Mouse (Mus musculus): ENCODE results near the gene Hs2st1. TPM values are rescaled to one million over a fixed set of nuclear protein-coding genes. Genes with fewer than 3 reads are reported as not detected.

Hs2st1 gene
- total and polyA plus RNA-seq, 3 experiments = 17.6 to 36.4 (median 29.7) TPM

GRCm38 (mm10) chr3:144506213-144506612, 63.8 kb downstream of the Hs2st1 start:
- no peak for DNase-seq (ENCODE audit: extremely low read depth)
- Histone ChIP-seq H3K4me3 (replicated peaks in 1 of 3; ENCODE audit: low read depth in 2 of 3, low read length in 2 of 3, poor library complexity in 1 of 3) (no peak overlapping the region), H3K9me3 (replicated peaks; ENCODE audit: low read length) (peaks cover 15% of the 10 kb centered on the region), H3K27me3 (replicated peaks) (no peaks in the 10 kb centered on the region), H3K27ac (ENCODE audit: insufficient read depth, low read depth) (no peak overlapping the region), H3K9ac (ENCODE audit: insufficient read depth, low read depth) (no peak overlapping the region), H3K79me2 (replicated peaks; ENCODE audit: control insufficient read depth, extremely low read depth, insufficient read depth, poor library complexity, severe bottlenecking) (no peaks in the 10 kb centered on the region), H3K4me1 (ENCODE audit: control insufficient read depth in 1 of 2, insufficient read depth in 2 of 2) (peaks cover 4 to 47% of the 10 kb centered on the region in 2 experiments; a peak in 3 of 4 replicates), H3K4me2 (ENCODE audit: insufficient read depth, low read depth, poor library complexity, severe bottlenecking) (no peak overlapping the region), H3K36me3 (replicated peaks in 1 of 2; ENCODE audit: control insufficient read depth in 1 of 2, insufficient read depth in 1 of 2, low read length in 1 of 2) (peaks cover 0 to 34% of the 10 kb centered on the region in 2 experiments)
- in situ Hi-C loops (cut with MboI; ENCODE audit: low pct_ligation_motif_present, low pct_unique_long_range_greater_than_20kb, low sequenced_read_pairs) = no loop called here
- dilution Hi-C loops (cut with MboI; ENCODE audit: extremely low pct_ligation_motif_present, extremely low pct_unique_long_range_greater_than_20kb, low sequenced_read_pairs) = no loop called here
- TF ChIP-seq KAT2A (IDR thresholded peaks at IDR 0.05; ENCODE audit: insufficient replicate concordance, low read length) (no peak), NELFE (IDR thresholded peaks at IDR 0.05; ENCODE audit: low read depth, low read length) (no peak), ZNF384 (IDR thresholded peaks at IDR 0.05; ENCODE audit: low read depth, low read length) (no peak), MAFK (IDR thresholded peaks at IDR 0.05; ENCODE audit: insufficient replicate concordance, low read length) (no peak), GABPA (IDR thresholded peaks at IDR 0.05; ENCODE audit: insufficient replicate concordance, low read depth, low read length) (no peak), TCF12 (IDR thresholded peaks at IDR 0.05; ENCODE audit: low read depth, low read length) (no peak), SIN3A (IDR thresholded peaks at IDR 0.05; ENCODE audit: low read length) (no peak), HCFC1 (IDR thresholded peaks at IDR 0.05; ENCODE audit: low read depth, low read length) (no peak), MAX (IDR thresholded peaks at IDR 0.05; ENCODE audit: low read length) (no peak), USF1 (IDR thresholded peaks at IDR 0.05; ENCODE audit: low read depth, low read length) (no peak), JUN (IDR thresholded peaks at IDR 0.05; ENCODE audit: insufficient read depth, low read depth, low read length) (no peak), CTCF (conservative IDR thresholded peaks at IDR 0.05 in 1 of 2, IDR thresholded peaks at IDR 0.05 in 1 of 2; ENCODE audit: low read depth in 2 of 2, low read length in 2 of 2) (no peak), PAX5 (IDR thresholded peaks at IDR 0.05; ENCODE audit: low read length) (no peak), BHLHE40 (IDR thresholded peaks at IDR 0.05; ENCODE audit: low read depth, low read length) (no peak)

GRCm38 (mm10) chr3:144501930-144502329, 68.1 kb downstream of the Hs2st1 start:
- Histone ChIP-seq H3K4me1 (ENCODE audit: control insufficient read depth in 1 of 2, insufficient read depth in 2 of 2) (peaks cover 4 to 63% of the 10 kb centered on the region in 2 experiments; a peak in 3 of 4 replicates), H3K27me3 (replicated peaks) (no peaks in the 10 kb centered on the region), H3K9ac (ENCODE audit: insufficient read depth, low read depth) (no peak overlapping the region), H3K36me3 (replicated peaks in 1 of 2; ENCODE audit: control insufficient read depth in 1 of 2, insufficient read depth in 1 of 2, low read length in 1 of 2) (peaks cover 0 to 24% of the 10 kb centered on the region in 2 experiments), H3K9me3 (replicated peaks; ENCODE audit: low read length) (no peaks in the 10 kb centered on the region), H3K79me2 (replicated peaks; ENCODE audit: control insufficient read depth, extremely low read depth, insufficient read depth, poor library complexity, severe bottlenecking) (no peaks in the 10 kb centered on the region), H3K27ac (ENCODE audit: insufficient read depth, low read depth) (no peak overlapping the region), H3K4me3 (replicated peaks in 1 of 3; ENCODE audit: low read depth in 2 of 3, low read length in 2 of 3, poor library complexity in 1 of 3) (no peak overlapping the region), H3K4me2 (ENCODE audit: insufficient read depth, low read depth, poor library complexity, severe bottlenecking) (no peak overlapping the region)
- dilution Hi-C loops (cut with MboI; ENCODE audit: extremely low pct_ligation_motif_present, extremely low pct_unique_long_range_greater_than_20kb, low sequenced_read_pairs) = no loop called here
- TF ChIP-seq ZC3H11A (IDR thresholded peaks at IDR 0.05; ENCODE audit: low read depth, low read length) = no peak
- TF ChIP-seq EP300 (IDR thresholded peaks at IDR 0.05; ENCODE audit: low read length) = no peak
- TF ChIP-seq MXI1 (IDR thresholded peaks at IDR 0.05; ENCODE audit: low read depth, low read length) = no peak
- no peak for TF ChIP-seq KAT2A (IDR thresholded peaks at IDR 0.05; ENCODE audit: insufficient replicate concordance, low read length)
- no peak for TF ChIP-seq MAFK (IDR thresholded peaks at IDR 0.05; ENCODE audit: insufficient replicate concordance, low read length)
- TF ChIP-seq JUND (conservative IDR thresholded peaks at IDR 0.05; ENCODE audit: low read depth, low read length) = no peak
- TF ChIP-seq ZKSCAN1 (IDR thresholded peaks at IDR 0.05; ENCODE audit: borderline replicate concordance, low read depth, low read length) = no peak
- TF ChIP-seq CTCF (conservative IDR thresholded peaks at IDR 0.05 in 1 of 2, IDR thresholded peaks at IDR 0.05 in 1 of 2; ENCODE audit: low read depth in 2 of 2, low read length in 2 of 2) = no peak
- no peak for TF ChIP-seq UBTF (IDR thresholded peaks at IDR 0.05; ENCODE audit: low read depth, low read length)
- TF ChIP-seq CHD2 (IDR thresholded peaks at IDR 0.05; ENCODE audit: low read length) = no peak
- TF ChIP-seq JUN (IDR thresholded peaks at IDR 0.05; ENCODE audit: insufficient read depth, low read depth, low read length) = no peak
- DNase-seq (ENCODE audit: extremely low read depth) = no peak
- in situ Hi-C loops (cut with MboI; ENCODE audit: low pct_ligation_motif_present, low pct_unique_long_range_greater_than_20kb, low sequenced_read_pairs) = no loop called here

Measured in CH12.LX (cell line).